Comparison of ENCODE assay signal across 8 mouse cellular contexts in the genomic region with DNA sequence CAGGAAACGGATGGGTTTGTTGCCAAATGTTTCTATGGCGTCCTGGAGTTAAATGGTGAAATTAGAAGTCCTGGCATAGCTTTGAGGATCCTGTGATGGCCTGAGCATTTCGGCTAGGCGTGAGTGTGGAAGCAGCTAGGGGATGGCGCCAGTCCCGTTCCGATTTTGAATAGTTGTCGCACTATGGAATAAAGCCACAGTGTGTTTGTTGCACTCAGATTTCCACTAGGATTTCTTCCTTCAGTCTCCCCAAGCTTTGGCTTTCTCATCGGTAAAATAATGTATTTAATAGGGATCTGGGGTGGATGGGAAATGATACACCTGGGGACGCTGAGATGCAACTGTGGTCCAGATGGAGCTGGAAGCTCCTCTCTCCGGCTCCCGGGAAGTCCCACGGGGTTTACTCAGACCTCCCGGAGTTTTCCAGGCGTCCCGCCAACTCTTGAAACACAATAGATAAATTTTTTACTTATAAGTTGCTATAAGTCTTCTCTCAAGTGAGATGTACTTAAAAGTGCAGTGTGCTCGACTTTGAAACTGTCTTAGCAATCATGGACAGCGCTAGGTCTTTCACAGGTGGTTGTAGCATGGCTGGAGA.
DNase-seq lines count a peak whose midpoint lies in the region; ATAC-seq and TF ChIP-seq lines count a peak whose summit lies in the region.

No protein-coding gene starts in this region.

- no peaks in the 10 kb centered on the region for H3K36me3 ChIP-seq in kidney, adult 2 months (ENCODE audit: control insufficient read depth, insufficient read depth, low read length)
- no peaks in the 10 kb centered on the region for H3K36me3 ChIP-seq in embryonic facial prominence, embryonic 10.5 days (replicated peaks)
- H3K36me3 ChIP-seq in hindbrain, embryonic 11.5 days (ENCODE audit: control insufficient read depth, insufficient read depth, low read length): no peaks in the 10 kb centered on the region

- no peak for ATAC-seq in hindbrain, embryonic 11.5 days (ENCODE audit: low FRiP score)

- no peaks in the 10 kb centered on the region for H3K4me1 ChIP-seq in kidney, adult 2 months (ENCODE audit: control insufficient read depth, insufficient read depth, low read length)
- H3K4me1 ChIP-seq in embryonic facial prominence, embryonic 10.5 days: peaks cover 16% of the 10 kb centered on the region
- no peaks in the 10 kb centered on the region for H3K4me1 ChIP-seq in hindbrain, embryonic 11.5 days (replicated peaks; ENCODE audit: control insufficient read depth, insufficient read depth, low read length)

- H3K4me3 ChIP-seq in kidney, adult 2 months (ENCODE audit: insufficient read depth, low read depth, low read length): no peak overlapping the region
- no peak overlapping the region for H3K4me3 ChIP-seq in embryonic facial prominence, embryonic 10.5 days
- no peak overlapping the region for H3K4me3 ChIP-seq in hindbrain, embryonic 11.5 days (ENCODE audit: low read depth, low read length)

- TF ChIP-seq CTCF in kidney, adult 2 months (conservative IDR thresholded peaks at IDR 0.05; ENCODE audit: insufficient read depth, insufficient read length, low read depth, low read length): no peak

- no peaks in the 10 kb centered on the region for H3K9me3 ChIP-seq in embryonic facial prominence, embryonic 10.5 days
- no peaks in the 10 kb centered on the region for H3K9me3 ChIP-seq in hindbrain, embryonic 11.5 days (ENCODE audit: control insufficient read depth, low read length)

- no peak for TF ChIP-seq POLR2A in kidney, adult 2 months (IDR thresholded peaks at IDR 0.05; ENCODE audit: low read depth, low read length)

- peak; percentile 34 for DNase-seq in kidney, adult 2 months
- DNase-seq in kidney, adult 18-20 months: no peak
- peak; percentile 23 for DNase-seq in R1 (ENCODE audit: low read depth, low spot score)
- peak; percentile 6 for DNase-seq in embryonic facial prominence, embryonic 10.5 days (ENCODE audit: low spot score)
- DNase-seq in kidney, postnatal 10 days: peak; percentile 81
- DNase-seq in adrenal gland, postnatal 14 days: no peak
- no peak for DNase-seq in hindbrain, embryonic 11.5 days (ENCODE audit: low spot score)
- no peak for DNase-seq in frontal cortex, postnatal 25 days (ENCODE audit: low spot score in 2 of 2)

- H3K4me2 ChIP-seq in hindbrain, embryonic 11.5 days (replicated peaks; ENCODE audit: low read depth, low read length): no peak overlapping the region

- no peaks in the 10 kb centered on the region for H3K27me3 ChIP-seq in kidney, adult 2 months (replicated peaks; ENCODE audit: control insufficient read depth, insufficient read depth, low read length)
- H3K27me3 ChIP-seq in embryonic facial prominence, embryonic 10.5 days (replicated peaks; ENCODE audit: low read depth, poor library complexity, severe bottlenecking): 0 out of 2 replicates have a peak, but pooled peaks cover 6% of the 10 kb centered on the region
- H3K27me3 ChIP-seq in hindbrain, embryonic 11.5 days (ENCODE audit: control insufficient read depth, insufficient read depth, low read length): no peaks in the 10 kb centered on the region

- WGBS in kidney, adult 2 months: 69% methylated on average over 18 of the region's 18 CpGs
- WGBS in embryonic facial prominence, embryonic 10.5 days: 87% methylated on average over 18 of the region's 18 CpGs
- 85% methylated on average over 18 of the region's 18 CpGs for WGBS in hindbrain, embryonic 11.5 days

- H3K27ac ChIP-seq in kidney, adult 2 months (ENCODE audit: insufficient read depth, low read depth, low read length): no peak overlapping the region
- peak overlapping the region; percentile 69; the same call in 1 of the 2 replicates for H3K27ac ChIP-seq in embryonic facial prominence, embryonic 10.5 days (replicated peaks)
- no peak overlapping the region for H3K27ac ChIP-seq in hindbrain, embryonic 11.5 days (ENCODE audit: low read depth, low read length)

- no peak overlapping the region for H3K9ac ChIP-seq in hindbrain, embryonic 11.5 days (ENCODE audit: low read depth, low read length)

Comparison
In these comparisons a context has a peak if more than half of its experiments do, and no peak if none do; other contexts are left out.
1. DNase-seq: peak in kidney, adult 2 months (single experiment), R1 (single experiment), embryonic facial prominence, embryonic 10.5 days (single experiment) and kidney, postnatal 10 days (single experiment); none in kidney, adult 18-20 months (single experiment), adrenal gland, postnatal 14 days (single experiment), hindbrain, embryonic 11.5 days (single experiment) and frontal cortex, postnatal 25 days (0 of 2).